In genomic region chr1:194962181-194962580, GRCm38 (mm10) we compare ENCODE assay signal across 8 mouse cellular contexts. TPM values are rescaled to one million over a fixed set of nuclear protein-coding genes. Genes with fewer than 3 reads are reported as not detected.
A peak's percentile ranks its signal among the peaks of the same experiment; 100 is the strongest.
DNase-seq lines count a peak whose midpoint lies in the region; ATAC-seq and TF ChIP-seq lines count a peak whose summit lies in the region.

No protein-coding gene starts in this region.

- TF ChIP-seq CTCF in heart, adult 2 months (IDR thresholded peaks at IDR 0.05): peak; percentile 94
- peak; percentile 97 for TF ChIP-seq CTCF in forebrain, postnatal 0 days (IDR thresholded peaks at IDR 0.05; ENCODE audit: low read depth)
- TF ChIP-seq CTCF in left cerebral cortex, adult 2 months (IDR thresholded peaks at IDR 0.05): peak; percentile 94

- no peak overlapping the region for H3K27ac ChIP-seq in heart, adult 2 months
- no peak overlapping the region for H3K27ac ChIP-seq in forebrain, postnatal 0 days (ENCODE audit: low read depth, low read length)
- H3K27ac ChIP-seq in left cerebral cortex, adult 2 months: no peak overlapping the region

- no peak overlapping the region for H3K4me2 ChIP-seq in forebrain, postnatal 0 days (ENCODE audit: low read depth)

- peak; percentile 89; the same call in 1 of the 2 replicates for TF ChIP-seq EP300 in heart, adult 2 months (IDR thresholded peaks at IDR 0.05; ENCODE audit: insufficient read depth, low read depth, low read length)

- no peak overlapping the region for H3K9ac ChIP-seq in heart, adult 2 months (ENCODE audit: low read depth, low read length)
- H3K9ac ChIP-seq in forebrain, postnatal 0 days: no peak overlapping the region

- H3K4me1 ChIP-seq in heart, adult 2 months (ENCODE audit: control insufficient read depth, insufficient read depth, low read length): peaks cover 2% of the 10 kb centered on the region
- H3K4me1 ChIP-seq in forebrain, postnatal 0 days (ENCODE audit: insufficient read depth): no peaks in the 10 kb centered on the region

- peak; percentile 58 to 78 for DNase-seq in heart, adult 2 months
- DNase-seq in heart, postnatal 25 days (ENCODE audit: low spot score): no peak
- DNase-seq in cerebellum, adult 11-12 months: peak; percentile 41
- DNase-seq in forebrain, postnatal 0 days: peak; percentile 87
- peak; percentile 66 for DNase-seq in induced T-regulatory cell, adult 2 months (ENCODE audit: low read depth)
- DNase-seq in left cerebral cortex, adult 2 months (ENCODE audit: extremely low spot score in 1 of 2, low spot score in 2 of 2): peak; percentile 71 to 80
- DNase-seq in mesoderm, embryonic 11.5 days (ENCODE audit: low read depth, low spot score): peak; percentile 65
- peak; percentile 80 for DNase-seq in right cerebral cortex, postnatal 4 days

- peaks cover 17% of the 10 kb centered on the region for H3K36me3 ChIP-seq in heart, adult 2 months (ENCODE audit: control insufficient read depth, insufficient read depth, low read length)
- H3K36me3 ChIP-seq in forebrain, postnatal 0 days (ENCODE audit: insufficient read depth): no peaks in the 10 kb centered on the region

- intact Hi-C loops in heart, adult 2 months (cut with DNase I): loop anchor here (1.0 to 10.0 kb wide), 3 partner anchors 83 to 207 kb away; no protein-coding TSS in a partner anchor
- intact Hi-C loops in heart, postnatal 25 days (cut with DNase I): loop anchor here (2.0 to 5.0 kb wide), 3 partner anchors 83 to 210 kb away; no protein-coding TSS in a partner anchor
- intact Hi-C loops in left cerebral cortex, adult 2 months (cut with DNase I): loop anchor here (1.0 to 5.0 kb wide), 3 partner anchors 83 to 210 kb away; no protein-coding TSS in a partner anchor

- TF ChIP-seq POLR2A in heart, adult 2 months (IDR thresholded peaks at IDR 0.05; ENCODE audit: insufficient read depth, low read depth, low read length): peak; percentile 32; the same call in 1 of the 2 replicates

- H3K79me2 ChIP-seq in heart, adult 2 months (replicated peaks; ENCODE audit: control insufficient read depth, insufficient read depth, low read length): no peaks in the 10 kb centered on the region

- ATAC-seq in forebrain, postnatal 0 days: peak; percentile 86

- 29% methylated on average over 5 of the region's 5 CpGs for WGBS in heart, adult 2 months
- WGBS in forebrain, postnatal 0 days: 17% methylated on average over 5 of the region's 5 CpGs

- H3K4me3 ChIP-seq in heart, adult 2 months: no peak overlapping the region
- H3K4me3 ChIP-seq in forebrain, postnatal 0 days (ENCODE audit: low read depth, low read length): no peak overlapping the region
- H3K4me3 ChIP-seq in left cerebral cortex, adult 2 months: no peak overlapping the region

- no peaks in the 10 kb centered on the region for H3K27me3 ChIP-seq in heart, adult 2 months (ENCODE audit: control insufficient read depth, insufficient read depth, low read length)
- no peaks in the 10 kb centered on the region for H3K27me3 ChIP-seq in forebrain, postnatal 0 days (ENCODE audit: insufficient read depth, low read length)

- H3K9me3 ChIP-seq in forebrain, postnatal 0 days (ENCODE audit: low read length): no peaks in the 10 kb centered on the region

RNA-seq across cellular contexts. Expression of gene Cd34, which starts 23.6 kb away (rescaled TPM):
- total RNA-seq in heart, adult 2 months (2021): 10 to 100 TPM; 73.6 to 92.6 TPM
- polyA plus RNA-seq in heart, adult 2 months (2012; rRNA removed): 86.5 and 172 TPM in 2 replicates
- 100 to 1,000 TPM in 1 of 2 experiments, 10 to 100 TPM in 1; 97.4 to 128 TPM for total RNA-seq in heart, postnatal 25 days (2021)
- total RNA-seq in forebrain, postnatal 0 days (2014; rRNA removed): 23.2 and 23.9 TPM in 2 replicates
- 22.0 and 24.5 TPM in 2 replicates for polyA plus RNA-seq in forebrain, postnatal 0 days (2015; fragmentation: Nextera tagmentation; extraction: Ambion mirVana)
- total RNA-seq in left cerebral cortex, adult 2 months (2021): 10 to 100 TPM; 57.8 to 66.1 TPM
